Mouse (Mus musculus) CH12F3 (cell line): ENCODE measurements at regions not wholly inside any gene's neighbourhood (a gene's known extent, or its start where the extent isn't known, plus 50 kb on each side); places are given as distances from the start of the nearest gene placed in this dataset.

Experiments
- in situ Hi-C: fragments of 300-500 bp; cut with MboI; formaldehyde crosslinking; loops from 2 replicates; pipeline ENCODE4 v1.14.3; 2020; ENCODE audit warnings: low sequenced_read_pairs

DNA sequence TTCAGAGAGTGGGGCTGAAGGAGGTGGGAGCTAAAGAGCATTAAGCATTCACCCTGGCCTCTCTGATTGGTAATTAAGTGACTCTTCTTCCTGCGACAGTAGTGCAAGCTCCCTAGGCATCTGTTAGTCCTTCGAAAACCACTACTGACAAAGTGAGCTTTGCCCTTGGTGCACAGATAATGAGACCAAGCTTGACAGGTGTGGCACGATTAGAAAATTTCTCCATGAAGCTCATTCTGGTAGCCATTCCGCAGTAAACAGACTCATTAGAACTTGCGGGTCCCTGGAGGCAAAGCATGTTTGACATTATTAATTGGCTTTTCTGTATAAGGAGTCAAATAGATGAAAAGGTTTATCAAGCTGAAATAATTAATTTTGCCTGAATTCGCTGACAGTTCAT is 285.8 kb downstream of the Insig2 start:
- in situ Hi-C loops, result no loop called here

DNA sequence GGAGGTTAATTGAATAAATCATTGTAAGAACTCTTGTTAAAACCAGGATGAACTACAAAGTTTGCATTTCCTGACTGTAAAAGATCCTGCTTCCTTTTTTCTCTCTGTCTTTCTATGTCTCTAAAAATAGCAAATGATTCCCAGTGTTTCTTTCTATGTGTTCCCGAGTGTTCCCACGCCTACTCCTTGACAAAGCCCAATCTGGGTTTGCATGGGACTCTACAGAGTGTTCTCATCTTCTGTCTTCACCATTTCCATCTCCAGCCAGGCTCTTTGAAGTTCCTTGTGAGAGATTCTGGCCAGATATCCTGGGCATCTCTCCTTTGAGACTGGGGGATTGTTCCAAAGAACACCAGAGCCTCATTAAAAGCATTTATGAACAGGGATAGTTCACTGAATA is 285.0 kb downstream of the Insig2 start:
- in situ Hi-C loops, result no loop called here

DNA sequence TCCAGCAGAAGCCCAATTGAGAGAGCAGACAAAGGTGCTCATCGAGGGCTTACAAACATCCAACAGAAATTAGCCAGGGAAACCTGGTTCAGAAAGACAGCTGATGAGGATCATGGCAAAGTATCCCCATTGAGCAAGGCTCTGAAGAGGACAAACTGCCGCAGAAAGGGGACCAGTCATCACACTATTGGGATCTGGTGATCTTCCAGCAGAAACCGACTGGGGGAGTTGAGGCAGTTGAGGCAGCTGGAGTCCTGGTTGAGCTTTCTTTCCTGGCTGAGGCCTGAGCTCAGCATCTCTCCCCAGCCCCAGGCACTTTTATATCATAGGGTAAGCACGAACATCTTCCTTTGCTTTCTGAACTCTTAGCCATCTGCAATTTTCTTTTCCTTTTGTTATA is 282.7 kb downstream of the Insig2 start:
- in situ Hi-C loops, result no loop called here

DNA sequence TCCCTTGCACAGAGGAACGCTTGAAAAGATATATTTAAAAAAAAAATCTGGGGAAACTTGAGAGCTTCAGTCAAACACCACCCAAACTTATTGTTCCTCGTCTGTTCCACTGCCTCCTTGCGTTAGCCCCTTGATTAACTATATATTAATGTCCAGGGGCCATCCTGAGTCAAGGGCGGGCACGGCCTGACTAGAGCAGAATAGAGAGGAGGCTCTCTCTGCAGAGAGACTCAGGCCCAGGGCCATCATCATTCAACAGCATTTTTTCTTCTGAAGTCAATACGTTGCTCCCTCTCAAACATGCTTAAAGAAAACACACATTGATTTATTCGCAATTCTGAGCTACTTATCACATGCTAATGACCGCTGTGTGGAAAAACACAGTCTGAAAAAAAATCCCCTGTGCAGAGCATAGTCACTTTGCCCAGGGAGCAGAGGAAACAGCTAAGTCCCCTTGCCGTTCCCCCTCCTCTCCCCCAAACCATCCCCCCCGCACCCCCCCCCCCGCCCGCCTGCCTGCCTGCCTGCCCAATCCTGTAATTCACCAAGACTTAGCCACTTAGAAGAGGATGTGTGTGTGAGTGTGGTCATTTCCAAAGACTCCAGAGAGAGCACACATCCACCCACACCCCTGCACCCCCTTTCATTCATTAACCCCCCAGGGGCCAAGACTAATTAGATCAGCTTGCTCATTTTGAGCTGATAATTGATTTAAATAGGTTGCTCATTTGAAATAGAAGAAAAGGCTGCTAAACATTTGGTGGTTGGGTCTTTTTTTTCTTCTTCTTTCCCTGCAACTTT is 281.5 kb downstream of the Insig2 start:
- in situ Hi-C loops, result no loop called here

DNA sequence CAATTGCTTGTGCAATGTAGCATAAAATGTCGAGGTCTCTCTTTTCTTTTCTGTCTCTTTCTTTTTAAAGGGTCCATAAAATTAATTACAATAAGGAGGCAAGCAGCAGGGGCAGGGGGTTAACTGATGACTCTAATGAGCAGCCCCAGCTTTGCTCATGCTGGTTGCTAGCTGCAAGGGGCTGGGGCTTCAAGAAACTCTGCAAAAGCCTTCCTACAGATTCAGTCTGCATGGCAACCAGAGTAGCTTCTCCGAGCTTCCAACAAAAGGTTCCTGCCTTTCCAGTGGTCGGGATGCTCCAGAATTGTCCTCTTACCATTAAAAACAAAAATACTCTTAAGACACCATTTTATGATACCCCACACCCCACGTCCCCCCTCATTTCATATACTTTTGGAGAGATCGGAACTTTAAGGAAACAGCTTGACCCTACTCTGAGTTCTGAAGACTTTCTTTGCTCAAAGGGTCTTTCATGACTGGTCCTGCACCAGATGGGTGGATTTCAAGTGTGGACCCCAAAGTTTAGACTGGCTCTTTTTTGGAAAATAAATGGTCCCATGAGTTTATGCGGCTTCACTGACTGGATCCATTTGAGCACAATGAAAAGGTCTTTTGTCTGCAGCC is 280.8 kb downstream of the Insig2 start:
- in situ Hi-C loops, result no loop called here

DNA sequence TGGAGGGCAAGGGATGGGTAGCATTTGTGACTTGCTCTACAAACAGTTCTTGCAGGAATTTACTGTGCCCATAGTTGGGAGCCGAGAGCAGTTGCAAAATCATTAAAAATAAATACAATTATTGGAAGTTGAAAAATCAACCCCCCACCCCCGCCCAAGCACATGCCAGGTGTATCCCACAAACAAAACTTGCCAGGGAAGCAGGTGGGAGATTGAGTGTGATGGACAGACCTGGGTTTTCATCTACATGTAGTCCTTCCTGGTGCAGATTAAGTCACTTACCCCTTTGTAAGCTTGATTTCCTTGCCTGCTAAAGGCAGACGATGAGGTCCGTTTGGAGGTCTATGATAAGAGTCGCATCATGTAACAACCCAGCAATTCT is 280.3 kb downstream of the Insig2 start:
- in situ Hi-C loops, result no loop called here

DNA sequence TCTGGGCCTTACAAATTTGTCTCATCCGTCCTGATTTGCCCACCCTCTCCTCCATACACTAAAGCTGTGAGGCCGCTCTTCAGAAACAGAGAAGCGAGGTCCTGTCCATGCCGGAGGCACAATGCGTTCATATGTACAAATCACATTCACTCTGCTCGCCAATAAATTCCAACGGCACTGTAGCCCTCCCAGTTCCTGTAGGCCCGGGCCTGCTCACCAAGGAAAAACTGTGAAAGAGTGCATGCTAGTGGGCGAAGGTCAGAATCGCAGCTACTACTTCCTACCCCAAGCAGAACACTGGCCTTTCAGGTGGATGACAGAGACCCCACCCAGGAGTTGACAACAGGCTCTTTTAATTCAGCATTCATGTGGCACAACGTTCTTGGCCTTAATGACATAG is 278.7 kb downstream of the Insig2 start:
- in situ Hi-C loops, result no loop called here

DNA sequence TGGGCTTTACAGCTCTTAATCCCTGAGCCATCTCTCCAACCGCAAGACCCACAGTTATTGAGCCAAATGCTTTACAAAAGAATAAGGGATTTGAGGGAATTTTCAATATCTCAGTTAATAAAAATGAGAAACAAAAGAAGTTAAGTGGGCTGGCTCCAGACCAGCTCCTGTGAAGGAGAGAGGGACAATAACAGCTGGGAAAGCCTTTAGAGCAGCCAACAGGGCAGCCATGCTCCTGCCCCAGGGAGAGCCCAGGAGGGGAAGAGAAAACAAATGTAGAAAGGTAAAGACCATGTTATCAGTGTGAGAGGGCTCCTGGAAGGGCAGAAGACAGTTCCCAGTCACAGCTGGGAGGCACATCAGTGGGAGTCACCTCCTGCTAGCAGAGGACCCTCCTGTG is 257.8 kb downstream of the Insig2 start:
- in situ Hi-C loops, result no loop called here

DNA sequence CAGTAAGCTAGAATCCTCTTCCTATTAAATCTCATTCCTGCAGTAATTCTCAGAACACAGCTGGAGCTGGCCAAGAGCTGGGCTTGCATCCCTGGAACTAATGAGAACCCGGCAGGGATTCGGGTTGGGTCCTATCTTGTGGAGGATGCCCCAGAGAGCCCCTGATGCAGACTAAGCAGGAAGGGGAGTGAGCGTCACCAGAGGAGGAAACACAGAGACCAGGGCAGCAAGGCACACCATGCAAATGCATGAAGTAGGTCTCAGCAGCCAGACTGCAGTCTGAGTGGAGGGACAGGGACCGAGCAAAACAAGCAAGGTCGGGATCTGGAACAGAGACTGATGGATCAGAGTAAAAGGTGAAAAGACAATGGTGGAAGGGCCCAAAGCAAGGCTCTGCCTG is 249.6 kb downstream of the Insig2 start:
- in situ Hi-C loops, result no loop called here

DNA sequence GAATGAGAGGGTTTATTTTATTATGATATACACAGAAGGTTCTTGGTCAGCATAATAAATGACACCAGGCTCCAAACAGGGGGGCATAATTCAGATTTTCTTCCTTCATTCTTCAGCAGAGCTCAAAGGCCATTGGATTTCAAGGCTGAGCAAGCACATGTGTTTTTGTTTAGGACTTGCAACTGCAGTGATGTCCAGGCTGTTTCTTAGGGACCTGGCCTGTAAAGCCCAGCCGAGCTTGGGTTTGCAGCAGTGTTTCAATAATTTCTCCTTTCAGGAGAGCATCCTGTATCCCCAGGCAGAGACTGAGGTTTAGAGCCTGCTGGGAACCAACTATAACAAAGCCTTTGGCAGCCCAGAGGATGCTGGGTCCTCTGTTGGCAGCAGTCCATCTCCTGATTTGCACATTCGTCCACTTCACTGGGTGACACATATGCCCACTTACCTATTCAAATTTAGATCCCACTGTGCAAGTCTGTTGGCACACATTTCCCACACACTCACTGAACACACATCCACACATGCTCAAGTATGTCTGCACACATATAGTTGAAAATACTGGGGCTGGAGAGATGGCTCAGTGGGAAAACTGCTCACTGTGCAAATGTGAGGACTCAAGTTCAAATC is 247.2 kb downstream of the Insig2 start:
- in situ Hi-C loops, result no loop called here

DNA sequence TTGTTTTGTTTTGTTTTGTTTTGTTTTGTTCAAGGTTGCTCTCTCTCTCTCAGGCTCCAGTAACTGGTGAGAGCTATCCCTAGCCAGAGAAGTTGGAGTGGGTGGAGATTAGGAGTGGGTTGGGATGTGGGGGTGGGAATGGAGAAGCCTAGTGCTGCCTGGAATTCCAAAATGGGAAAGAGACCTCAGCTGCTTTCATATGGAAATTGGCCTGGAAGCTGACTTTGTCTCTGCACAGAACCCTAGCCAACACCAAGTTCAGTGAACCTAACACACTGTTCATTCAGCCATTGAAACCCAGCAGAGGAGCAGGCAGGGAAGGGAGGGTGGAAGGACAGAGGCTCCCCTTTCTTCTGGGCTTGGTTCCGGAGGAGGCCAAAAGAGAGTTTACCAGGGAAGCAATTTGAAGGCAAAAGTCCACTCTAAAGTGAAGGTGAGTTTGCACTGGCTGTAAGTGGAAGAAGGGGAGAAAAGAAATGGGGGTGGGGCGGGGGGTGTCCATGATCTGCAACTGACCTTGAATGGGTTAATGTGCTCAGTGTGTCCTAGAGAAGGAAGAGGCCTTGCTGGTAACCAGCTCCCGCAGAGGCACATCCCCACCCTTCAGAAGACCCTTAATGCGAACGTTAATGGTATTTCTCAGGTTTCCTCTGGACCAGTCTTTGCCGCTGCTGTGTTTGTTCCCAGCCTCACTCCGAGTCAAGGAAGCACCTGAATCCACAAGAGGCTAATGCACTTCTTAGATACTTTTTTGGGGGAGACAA is 245.1 kb downstream of the Insig2 start:
- in situ Hi-C loops, result no loop called here

DNA sequence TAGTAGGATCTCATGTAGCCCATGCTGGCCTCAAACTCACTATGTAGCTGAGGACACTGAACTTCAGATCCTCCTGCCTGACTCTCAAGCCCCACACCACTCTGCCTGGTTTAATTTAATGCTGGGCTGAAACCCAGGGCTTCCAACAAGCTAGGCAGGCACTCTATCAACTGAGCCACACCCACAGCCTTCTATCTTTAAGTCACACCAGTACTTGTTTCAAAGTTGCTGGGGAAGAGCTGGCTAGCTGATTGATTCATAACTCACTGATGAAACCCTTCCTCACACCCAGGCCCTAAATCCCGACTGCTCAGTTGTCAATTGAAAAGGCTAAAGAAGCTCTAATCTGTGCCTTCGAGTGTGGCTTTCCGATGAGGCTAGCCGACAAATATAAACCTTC is 241.8 kb downstream of the Insig2 start:
- in situ Hi-C loops, result no loop called here

DNA sequence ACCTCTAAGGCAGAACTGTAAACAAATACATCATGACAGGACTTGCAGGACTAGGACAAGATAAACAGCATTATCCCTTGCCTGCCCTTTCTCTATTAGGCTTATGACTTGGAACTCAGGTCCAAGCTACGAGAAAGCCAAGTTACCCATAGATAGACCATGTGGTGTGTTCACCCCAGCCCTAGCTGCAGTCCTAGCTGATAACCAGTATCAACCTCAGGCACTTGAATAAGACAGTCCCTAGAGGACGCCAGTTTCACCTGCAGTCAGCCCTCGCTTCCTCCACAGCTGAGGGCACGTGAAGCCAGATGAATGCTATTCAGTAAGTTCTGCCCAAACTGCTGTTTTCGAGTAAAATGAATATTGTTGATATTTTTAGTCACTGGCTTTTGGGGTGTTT is 239.5 kb downstream of the Insig2 start:
- in situ Hi-C loops, result no loop called here

DNA sequence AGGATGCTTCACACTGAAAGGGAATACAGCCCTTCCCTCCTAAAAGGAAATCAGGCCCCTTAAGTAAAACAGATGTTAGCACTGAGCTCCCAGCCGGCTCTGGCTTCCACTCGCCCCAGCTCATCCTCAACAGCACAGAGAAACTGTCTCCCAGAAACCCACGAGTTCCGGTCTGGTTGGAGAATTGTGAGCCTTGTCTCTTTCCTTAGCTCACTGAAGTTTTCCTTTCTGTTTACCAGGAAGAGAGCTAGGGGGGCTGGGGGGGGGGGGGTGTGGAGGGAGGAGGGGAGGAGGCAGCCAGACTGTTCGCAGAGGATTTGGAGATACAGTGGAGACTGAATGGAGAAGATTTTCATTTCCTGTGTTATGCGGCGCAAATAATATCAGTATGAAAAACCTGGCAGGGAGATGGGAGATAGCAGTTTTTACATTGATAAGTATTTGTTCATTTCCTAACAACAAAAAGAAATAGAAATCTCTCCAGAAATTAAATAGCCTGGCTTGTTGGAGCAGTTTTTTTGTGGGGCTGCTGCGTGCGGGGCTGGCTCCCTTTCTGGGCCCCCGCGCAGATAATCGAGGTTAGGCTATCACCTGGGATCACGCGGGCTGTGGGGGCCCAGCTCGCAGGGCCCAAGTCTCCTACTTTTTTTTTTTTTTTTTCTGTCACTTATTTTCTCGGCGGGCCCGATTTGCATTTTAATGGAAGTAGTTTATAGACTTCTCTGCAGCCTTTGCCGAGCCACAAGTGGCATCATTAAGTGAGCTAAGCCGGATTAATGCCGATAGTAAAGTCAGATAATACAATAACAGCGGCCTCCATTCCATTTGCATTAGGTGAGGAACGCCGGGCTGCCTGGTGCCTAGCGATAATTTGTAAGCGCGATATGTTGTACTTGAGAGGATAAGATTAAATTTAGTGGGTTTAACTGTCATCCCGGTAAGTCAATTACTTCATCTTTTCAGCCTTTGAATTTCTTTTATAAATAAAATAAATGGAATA is 235.5 kb downstream of the Insig2 start:
- in situ Hi-C loops, result no loop called here

DNA sequence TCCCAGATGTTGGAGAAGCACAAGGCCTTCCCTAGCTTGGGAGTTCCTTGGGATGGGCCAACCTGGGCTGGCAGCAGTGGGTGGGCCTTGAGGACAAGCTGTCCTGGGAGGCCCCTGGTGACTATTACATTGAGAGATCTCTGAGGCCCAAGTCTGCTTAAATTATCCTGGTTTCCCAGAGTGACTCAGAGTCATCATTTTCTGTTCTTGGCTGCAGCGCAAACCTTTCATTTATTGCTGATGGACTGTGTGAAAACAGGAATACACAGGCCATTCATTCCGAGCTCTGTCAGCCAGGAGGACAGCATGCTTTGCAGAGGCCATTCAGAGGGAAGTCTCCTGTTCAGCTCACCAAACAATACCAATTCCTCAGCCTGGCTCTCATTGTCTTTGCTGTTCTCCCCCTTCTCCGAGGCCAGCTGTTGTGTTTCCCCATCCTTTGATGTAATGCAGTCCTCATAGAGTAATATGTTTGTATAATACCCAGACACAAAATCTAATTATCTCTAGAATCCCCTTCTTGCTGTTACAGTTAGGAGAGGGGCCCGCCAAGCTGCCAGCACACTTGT is 220.5 kb downstream of the Insig2 start:
- in situ Hi-C loops, result no loop called here

DNA sequence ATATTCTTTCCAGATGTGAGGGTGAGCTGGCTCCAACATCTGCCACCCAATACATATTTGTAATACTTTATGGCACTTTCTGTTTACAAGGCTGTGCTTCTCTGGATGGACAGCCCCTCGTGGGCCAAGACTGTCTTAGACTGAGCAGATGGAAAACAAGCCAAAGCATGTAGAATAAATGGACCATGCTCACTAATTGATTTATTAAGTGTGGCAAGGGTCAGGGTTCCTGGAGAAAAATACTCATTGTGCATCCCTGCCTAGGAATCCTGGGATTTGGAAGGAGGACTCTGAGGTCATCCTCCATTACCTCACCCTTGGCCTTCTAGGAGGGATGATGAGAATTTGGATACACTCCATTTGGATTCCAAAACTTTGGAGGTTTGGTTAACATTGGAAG is 219.9 kb downstream of the Insig2 start:
- in situ Hi-C loops, result no loop called here

DNA sequence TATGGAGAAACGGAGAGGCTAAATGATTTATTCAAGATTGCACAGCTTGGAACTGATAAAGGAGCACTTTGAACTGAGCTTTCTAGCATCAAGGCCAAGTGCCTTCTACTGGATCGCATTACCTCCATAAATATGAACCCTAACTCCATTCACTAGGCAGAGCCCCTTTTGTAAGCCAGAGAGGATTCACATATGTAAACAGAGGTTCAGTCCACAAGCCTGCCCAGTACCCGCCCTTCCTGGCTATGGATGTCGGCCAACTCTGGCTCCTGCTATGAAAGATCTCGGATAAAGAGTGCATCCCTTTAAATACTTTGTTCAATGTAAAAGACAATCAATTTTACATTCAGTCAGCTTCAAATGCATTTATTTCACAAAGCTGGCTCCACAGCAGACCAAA is 215.8 kb downstream of the Insig2 start:
- in situ Hi-C loops, result no loop called here

DNA sequence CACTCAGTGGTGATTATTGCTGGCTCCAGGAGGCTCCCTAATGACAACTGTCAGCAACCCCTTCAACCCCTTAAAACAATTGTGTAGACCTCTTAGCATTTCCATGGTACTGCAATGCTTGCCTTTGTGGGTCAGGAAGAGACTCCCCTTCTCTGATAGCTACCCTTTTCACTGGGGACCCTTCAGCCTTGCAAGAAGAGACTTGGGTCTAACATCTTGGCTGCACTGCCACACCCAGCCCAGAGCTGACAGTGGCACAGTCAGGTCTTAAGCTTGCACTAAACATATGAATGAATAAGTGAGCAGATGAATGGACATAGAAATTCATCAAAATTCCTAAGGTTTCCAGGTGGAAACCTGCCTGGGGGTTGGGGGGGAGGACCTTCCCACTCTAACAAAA is 209.0 kb downstream of the Insig2 start:
- in situ Hi-C loops, result no loop called here

DNA sequence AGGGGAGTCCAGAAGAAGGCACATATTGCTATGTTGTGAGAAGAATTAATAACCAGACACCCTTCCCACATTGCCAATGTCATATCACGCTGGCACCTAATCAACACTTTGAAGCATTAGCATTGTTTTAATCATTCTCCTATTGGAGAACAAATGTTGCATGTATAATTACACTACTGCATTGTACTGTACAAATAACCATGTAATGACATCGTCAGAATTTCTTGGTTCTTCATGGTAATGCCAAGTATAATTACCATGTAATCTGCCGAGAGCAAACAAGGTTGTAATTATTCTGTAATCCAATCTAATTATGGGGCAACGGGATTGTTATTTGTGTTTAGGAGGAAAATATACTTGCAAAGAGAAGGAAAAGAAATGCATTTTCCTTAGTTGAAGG is 196.1 kb downstream of the Insig2 start:
- in situ Hi-C loops, result no loop called here

DNA sequence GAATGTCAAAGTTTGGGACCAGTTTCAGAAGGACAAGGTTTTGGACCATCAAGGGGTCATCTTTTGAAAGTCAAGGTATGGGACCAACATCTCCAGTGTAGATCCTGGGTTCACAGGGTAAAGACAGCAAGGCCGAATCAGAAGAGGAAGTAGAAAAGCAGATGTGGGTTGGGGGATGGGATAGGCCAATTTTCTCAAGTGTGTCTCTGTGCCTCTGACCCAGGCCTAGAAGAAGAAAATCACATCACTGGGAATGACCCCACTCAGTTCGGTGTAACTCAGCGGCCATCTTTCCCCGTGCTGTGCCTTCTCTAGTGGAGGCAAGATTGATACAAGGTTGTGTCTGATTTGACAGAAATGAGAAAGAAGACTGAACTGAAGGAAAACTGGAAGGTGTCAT is 195.5 kb downstream of the Insig2 start:
- in situ Hi-C loops, result no loop called here
